Mouse (Mus musculus) cerebellum, adult 8-10 months (tissue): ENCODE measurements around the gene Ttc34.
A peak's percentile ranks its signal among the peaks of the same experiment; 100 is the strongest.

Experiments used
- DNase-seq: peaks from one replicate; pipeline ENCODE4 v3.0.0; 2022

Gene Ttc34

GRCm38 (mm10) chr4:154857366-154858240 is 20.3 kb downstream of the Ttc34 start:
- DNase-seq = peak; percentile 15

GRCm38 (mm10) chr4:154858601-154859000 is 21.3 kb downstream of the Ttc34 start:
- DNase-seq = peak; percentile 11

GRCm38 (mm10) chr4:154861967-154862366 is 24.7 kb downstream of the Ttc34 start:
- peak; percentile 9 for DNase-seq

GRCm38 (mm10) chr4:154863436-154863935 is 26.2 kb downstream of the Ttc34 start:
- no peak for DNase-seq

GRCm38 (mm10) chr4:154864271-154864771 is 27.1 kb downstream of the Ttc34 start:
- peak; percentile 84 for DNase-seq

- DNase-seq = peak; percentile 38
Observed at GRCm38 (mm10) chr4:154864961-154865760, 27.9 kb downstream of the Ttc34 start.

- peak; percentile 9 for DNase-seq
Observed at GRCm38 (mm10) chr4:154866391-154866790, 29.1 kb downstream of the Ttc34 start.

GRCm38 (mm10) chr4:154867257-154867656 is 30.0 kb downstream of the Ttc34 start:
- peak; percentile 3 for DNase-seq

- DNase-seq = no peak
Observed at GRCm38 (mm10) chr4:154869440-154869839, 32.2 kb downstream of the Ttc34 start, which contains the start of gene Mmel1. TSS of gene Mmel1 (plus strand) at chr4:154869585.

- no peak for DNase-seq
Observed at GRCm38 (mm10) chr4:154870721-154871120, 33.5 kb downstream of the Ttc34 start.

- DNase-seq = no peak
Observed at GRCm38 (mm10) chr4:154871757-154872251, 34.5 kb downstream of the Ttc34 start.

- no peak for DNase-seq
Observed at GRCm38 (mm10) chr4:154873186-154873585, 35.9 kb downstream of the Ttc34 start.

- DNase-seq = peak; percentile 94
Observed at GRCm38 (mm10) chr4:154877864-154878548, 40.7 kb downstream of the Ttc34 start.

GRCm38 (mm10) chr4:154880730-154881129 is 43.5 kb downstream of the Ttc34 start:
- no peak for DNase-seq

- DNase-seq = no peak
Observed at GRCm38 (mm10) chr4:154882014-154882659, 44.9 kb downstream of the Ttc34 start.

- no peak for DNase-seq
Observed at GRCm38 (mm10) chr4:154885416-154885815, 48.2 kb downstream of the Ttc34 start.

- DNase-seq = peak; percentile 58
Observed at GRCm38 (mm10) chr4:154886876-154887592, 49.8 kb downstream of the Ttc34 start.

GRCm38 (mm10) chr4:154887593-154888250 is 50.5 kb downstream of the Ttc34 start:
- no peak for DNase-seq

GRCm38 (mm10) chr4:154890887-154891286 is 53.6 kb downstream of the Ttc34 start:
- no peak for DNase-seq

- no peak for DNase-seq
Observed at GRCm38 (mm10) chr4:154895549-154895948, 58.3 kb downstream of the Ttc34 start.
